Mouse (Mus musculus) ES-Bruce4 (cell line): ENCODE results near the gene Tctn1.

Source experiments
- CTCF ChIP-seq: IDR thresholded peaks from one replicate; pipeline ENCODE4 v1.8.1; 2011; ENCODE audit warnings: low read depth, low read length
- POLR2A ChIP-seq: IDR thresholded peaks from one replicate; pipeline ENCODE4 v1.8.1; 2011; ENCODE audit warnings: low read length; ENCODE audit not compliant: insufficient read depth

DNA sequence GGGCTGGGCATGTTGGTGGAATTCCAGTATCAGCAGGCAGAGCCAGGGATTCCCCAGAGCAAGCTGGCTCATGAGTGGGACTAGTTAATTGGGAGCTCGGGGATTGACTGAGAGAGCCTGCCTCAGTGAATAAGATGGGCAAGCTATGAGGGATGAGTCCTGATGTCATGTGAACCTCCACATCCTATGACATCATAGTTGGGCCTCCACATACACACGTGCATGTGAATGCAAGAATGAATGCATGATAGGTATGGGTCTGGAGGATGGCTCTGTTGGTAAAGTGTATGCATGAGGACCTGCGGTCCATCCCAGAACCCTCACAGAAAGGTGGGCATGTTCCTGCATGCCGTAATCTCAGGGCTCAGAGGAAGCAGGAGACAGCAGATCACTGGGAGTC, 43.2 kb downstream of the Tctn1 start:
- TF ChIP-seq POLR2A (no peak), CTCF (no peak)
